Mouse (Mus musculus) embryonic fibroblast, embryonic 13.5 days (primary cell): ENCODE results near the gene Tmem51. TPM values are rescaled to one million over a fixed set of nuclear protein-coding genes. Genes with fewer than 3 reads are reported as not detected.
"Not testable (repeated sequence)": the region's sequence is repeated elsewhere in the genome, so short reads cannot be mapped to it uniquely, and the experiment has no call there.

Source experiments
- H3K27ac ChIP-seq: 2 replicates; pipeline ENCODE4 v1.5.1; 2012; ENCODE audit warnings: low read length, control low read depth, inconsistent platforms; ENCODE audit not compliant: insufficient read depth
- H3K4me1 ChIP-seq: 2 replicates; pipeline ENCODE4 v1.6.1; 2011; ENCODE audit warnings: low read length; ENCODE audit not compliant: control insufficient read depth, insufficient read depth
- H3K4me3 ChIP-seq: 2 replicates; pipeline ENCODE4 v1.5.1; 2011; ENCODE audit warnings: mild to moderate bottlenecking, control low read depth, low read length; ENCODE audit not compliant: insufficient read depth
- CTCF ChIP-seq: IDR thresholded peaks from 2 replicates; pipeline ENCODE4 v1.5.1; 2011; ENCODE audit warnings: mild to moderate bottlenecking, control low read depth, low read length, moderate library complexity, borderline replicate concordance; ENCODE audit not compliant: insufficient read depth
- POLR2A ChIP-seq: IDR thresholded peaks from 2 replicates; pipeline ENCODE4 v1.6.1; 2011; ENCODE audit warnings: low read depth, mild to moderate bottlenecking, control low read depth, low read length, moderate library complexity
- polyA plus RNA-seq: library from polyadenylated mRNA; stranded (reverse); fragments of >200 nt; gene quantifications from 2 replicates; pipeline ENCODE4 v1.2.4, GENCODE M21; 2011; ENCODE audit warnings: low read depth; ENCODE audit not compliant: missing spikeins, insufficient read length

Gene Tmem51
- polyA plus RNA-seq, 1 experiment = 3.5 TPM

DNA sequence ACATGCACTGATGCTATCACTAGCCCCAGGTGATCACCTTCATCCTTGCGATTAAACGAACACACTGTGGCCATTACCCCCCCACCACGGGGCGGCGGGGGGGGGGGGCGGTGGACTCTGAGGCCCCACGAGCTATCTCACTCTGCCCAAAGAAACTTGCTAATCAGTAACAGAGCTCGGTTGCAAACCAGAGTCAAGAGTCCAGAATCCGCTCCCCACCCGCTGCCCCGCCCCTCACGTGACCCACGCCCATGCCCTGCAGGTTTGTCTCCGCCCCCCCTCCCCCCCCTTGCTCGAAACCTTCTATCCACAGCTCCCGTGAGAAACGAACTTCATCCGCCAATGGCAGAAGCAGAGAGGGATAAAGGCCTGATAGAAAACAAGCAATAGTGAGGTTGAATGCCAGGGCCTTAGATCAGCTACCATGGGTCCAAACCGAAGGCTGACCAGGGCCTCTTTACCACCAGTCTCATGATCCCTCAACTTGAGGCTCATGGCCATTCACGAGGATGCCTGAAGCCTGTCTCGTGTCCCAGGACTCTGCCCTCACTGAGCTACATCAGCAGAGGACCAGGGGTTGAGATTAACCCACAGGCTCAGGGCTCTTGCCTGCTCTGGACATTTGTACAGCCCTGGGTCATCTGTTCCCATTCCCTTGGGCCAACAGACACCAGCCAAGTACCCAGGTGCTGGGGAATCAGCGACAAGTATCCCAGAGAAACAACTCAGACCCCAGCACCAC is 31.5 kb downstream of the Tmem51 start:
- Histone ChIP-seq H3K4me3 (no peak overlapping the region), H3K27ac (no peak overlapping the region)
- TF ChIP-seq CTCF (no peak), POLR2A (no peak)

DNA sequence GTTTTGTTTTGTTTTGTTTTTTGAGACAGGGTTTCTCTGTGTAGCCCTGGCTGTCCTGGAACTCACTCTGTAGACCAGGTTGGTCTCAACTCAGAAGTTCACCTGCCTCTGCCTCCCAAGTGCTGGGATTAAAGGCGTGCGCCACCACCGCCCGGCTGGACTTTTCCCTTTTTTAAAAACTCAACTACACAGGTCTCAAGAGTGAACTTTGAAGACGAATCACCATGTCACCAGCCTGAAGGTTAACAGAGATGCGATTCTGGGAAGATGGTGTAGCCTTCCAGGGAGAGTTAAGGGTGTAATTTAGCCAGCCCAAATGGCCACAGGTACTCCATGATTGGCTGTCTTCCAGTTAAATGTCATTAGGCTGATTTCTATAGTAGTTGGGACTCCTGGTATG is 32.2 kb downstream of the Tmem51 start:
- not testable (repeated sequence) for H3K27ac ChIP-seq, H3K4me3 ChIP-seq, H3K4me1 ChIP-seq

More for the DNA sequence above, 31.5 kb downstream of the Tmem51 start:
- no peaks in the 10 kb centered on the region for H3K4me1 ChIP-seq

DNA sequence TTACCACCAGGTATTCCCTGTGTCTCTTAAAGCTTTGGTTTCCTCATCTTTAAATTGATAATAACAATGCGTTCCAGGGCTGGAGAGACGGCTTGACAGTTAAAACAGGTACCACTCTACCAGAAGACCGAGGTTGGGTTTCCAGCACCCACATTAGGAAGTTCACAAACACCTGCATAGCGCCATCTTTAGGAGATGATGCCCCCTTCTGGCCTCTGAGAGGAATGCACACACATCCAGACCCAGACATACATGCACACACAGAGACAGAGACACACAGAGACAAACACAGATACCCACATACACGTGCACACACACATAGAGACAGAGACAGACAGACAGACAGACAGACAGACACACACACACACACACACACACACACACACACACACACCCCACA is 34.1 kb downstream of the Tmem51 start:
- Histone ChIP-seq H3K27ac (no peak overlapping the region), H3K4me3 (no peak overlapping the region), H3K4me1 (no peaks in the 10 kb centered on the region)
- TF ChIP-seq POLR2A (no peak), CTCF (no peak)

DNA sequence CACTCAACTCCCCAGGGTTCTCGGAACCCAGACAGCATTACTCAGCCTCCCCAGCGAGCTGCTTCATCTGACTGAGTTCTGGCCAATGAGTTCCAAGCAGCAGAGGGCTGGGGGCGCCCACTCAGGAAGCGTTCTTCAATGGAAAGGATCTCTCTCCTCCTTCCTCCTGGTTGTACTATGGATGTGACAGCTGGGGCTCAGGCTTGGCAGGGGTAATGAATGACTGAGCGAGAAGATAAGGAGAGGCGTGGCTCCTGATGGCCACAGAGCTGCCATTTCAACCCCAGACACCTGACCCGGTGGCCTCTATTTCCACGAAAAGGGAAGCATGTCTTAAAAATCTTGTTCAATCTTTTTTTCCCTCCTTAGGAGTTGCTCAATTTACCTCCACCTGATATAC is 35.7 kb downstream of the Tmem51 start:
- Histone ChIP-seq H3K4me3 (no peak overlapping the region), H3K4me1 (no peaks in the 10 kb centered on the region), H3K27ac (no peak overlapping the region)
- no peak for TF ChIP-seq CTCF
- no peak for TF ChIP-seq POLR2A

DNA sequence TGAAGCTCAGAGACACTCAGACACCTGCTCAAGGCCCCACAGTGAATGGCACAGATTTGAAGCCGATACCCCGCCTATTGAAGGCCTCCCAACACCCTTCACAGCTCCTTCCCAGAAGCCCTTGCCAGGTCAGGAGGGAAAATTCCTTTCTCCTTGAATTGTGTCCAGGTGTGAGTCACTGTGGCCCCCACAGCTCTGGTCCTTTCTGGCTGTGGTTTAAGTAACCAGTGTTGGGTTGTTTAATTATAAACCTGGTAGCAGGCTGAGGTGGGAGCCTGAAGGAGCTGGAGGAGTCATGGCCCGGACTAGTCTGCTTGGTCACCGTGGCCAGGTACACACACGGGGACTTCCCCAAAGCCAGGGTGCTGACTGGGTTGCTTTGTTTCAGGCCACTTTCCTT is 37.1 kb downstream of the Tmem51 start:
- TF ChIP-seq POLR2A = no peak
- no peak for TF ChIP-seq CTCF
- no peak overlapping the region for H3K27ac ChIP-seq
- H3K4me1 ChIP-seq = 0 out of 2 replicates have a peak, but pooled peaks cover under 1% of the 10 kb centered on the region
- H3K4me3 ChIP-seq = no peak overlapping the region

DNA sequence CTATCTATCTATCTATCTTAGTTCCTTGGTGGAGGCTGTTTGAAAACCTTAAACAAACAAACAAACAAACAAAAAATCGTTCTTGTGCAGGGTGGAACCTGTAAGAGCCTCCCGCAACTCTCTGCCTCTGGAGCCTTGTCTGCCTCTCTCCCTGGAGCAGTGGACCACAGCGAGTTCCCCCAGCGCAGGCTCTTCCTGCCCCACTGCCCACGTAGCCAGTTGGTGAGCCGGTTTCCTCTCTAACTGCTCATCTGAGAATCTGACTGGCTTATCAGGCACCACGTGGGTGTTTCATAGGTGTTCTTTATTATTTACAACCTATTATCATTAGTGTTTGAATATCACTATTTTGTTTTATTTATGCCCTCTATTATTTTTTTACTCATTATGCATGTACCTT is 37.6 kb downstream of the Tmem51 start:
- no peak for TF ChIP-seq POLR2A
- no peak for TF ChIP-seq CTCF
- H3K4me3 ChIP-seq = no peak overlapping the region
- H3K4me1 ChIP-seq = 0 out of 2 replicates have a peak, but pooled peaks cover 3% of the 10 kb centered on the region
- no peak overlapping the region for H3K27ac ChIP-seq

DNA sequence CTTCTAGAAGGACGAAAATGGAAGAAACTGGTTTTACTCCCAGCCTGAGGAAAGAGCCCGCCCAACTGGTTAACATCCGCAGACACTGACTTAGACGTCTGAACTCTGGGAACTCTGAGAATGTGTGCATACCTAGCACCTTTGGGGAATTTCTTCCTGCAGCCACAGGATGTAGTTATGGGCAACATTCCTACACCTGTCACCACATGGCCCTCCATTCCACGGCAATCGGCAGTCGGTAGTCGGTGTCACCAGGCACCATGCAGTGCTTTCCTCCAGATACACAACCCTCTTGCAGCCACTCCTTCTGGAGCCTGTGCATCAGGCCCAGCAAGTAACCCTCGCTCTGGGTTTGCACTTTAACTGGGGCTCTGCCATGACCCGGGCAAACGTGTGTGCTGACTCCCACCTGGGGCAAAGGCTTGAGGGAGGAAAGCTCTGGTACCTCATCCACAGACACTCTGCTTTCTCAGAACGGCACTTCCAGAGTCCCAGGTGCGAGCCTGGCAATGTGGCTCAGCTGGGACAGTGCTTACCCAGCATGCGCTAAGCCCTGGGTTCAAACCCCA is 38.4 kb downstream of the Tmem51 start:
- no peak for TF ChIP-seq POLR2A
- no peak for TF ChIP-seq CTCF
- no peak overlapping the region for H3K4me3 ChIP-seq
- no peak overlapping the region for H3K27ac ChIP-seq
- 0 out of 2 replicates have a peak, but pooled peaks cover 3% of the 10 kb centered on the region for H3K4me1 ChIP-seq

DNA sequence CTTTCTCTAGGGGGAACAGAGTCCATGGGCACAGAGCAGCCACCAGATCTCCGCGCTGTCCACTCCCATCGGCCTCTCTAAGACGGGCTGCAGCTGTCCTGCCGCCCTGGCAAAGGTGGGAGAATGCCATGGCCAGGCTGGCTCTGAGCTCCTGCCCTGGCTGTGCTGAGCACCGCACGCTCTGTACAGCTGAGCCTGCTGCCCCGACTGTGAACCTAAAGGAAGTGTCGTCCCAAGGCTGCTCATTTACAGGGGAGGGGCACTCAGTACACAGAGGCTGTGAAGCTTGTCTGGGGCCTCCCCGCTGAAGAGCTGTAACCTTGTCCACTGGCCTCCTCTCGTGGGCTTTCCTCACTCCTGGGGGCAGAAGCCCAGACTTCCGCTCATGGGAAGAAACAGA is 39.7 kb downstream of the Tmem51 start:
- Histone ChIP-seq H3K4me3 (no peak overlapping the region), H3K27ac (no peak overlapping the region), H3K4me1 (0 out of 2 replicates have a peak, but pooled peaks cover 3% of the 10 kb centered on the region)
- no peak for TF ChIP-seq CTCF
- TF ChIP-seq POLR2A = no peak

DNA sequence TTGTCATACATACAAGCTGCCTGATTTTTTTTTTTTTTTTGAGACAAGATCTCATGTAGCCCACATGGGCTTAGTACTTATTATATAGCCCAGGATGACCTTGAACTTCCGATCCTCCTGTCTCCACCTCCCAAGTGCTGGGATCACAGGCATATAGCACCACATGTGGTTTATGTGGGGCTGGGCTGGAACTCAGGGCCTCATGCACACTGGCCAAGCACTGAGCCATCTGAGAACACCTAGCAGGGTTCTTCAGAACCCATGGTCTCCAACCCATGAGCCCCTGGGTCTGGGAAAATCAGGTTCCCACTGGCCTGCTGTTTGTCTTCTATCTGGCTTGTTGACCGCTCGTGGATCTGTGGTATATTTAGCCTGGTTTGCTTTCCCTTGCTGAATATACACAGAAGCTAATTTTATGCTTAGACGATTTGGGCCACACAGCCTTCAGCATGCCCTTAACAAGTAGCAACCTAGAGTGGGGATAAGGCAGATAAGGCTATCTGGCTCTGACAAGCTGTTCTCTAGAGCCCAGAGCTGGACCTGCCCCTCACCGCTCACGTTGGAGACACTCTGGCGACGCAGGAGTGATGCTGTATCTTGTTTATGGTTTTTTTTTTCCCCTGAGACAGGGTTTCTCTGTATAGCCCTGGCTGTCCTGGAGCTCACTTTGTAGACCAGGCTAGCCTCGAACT is 44.3 kb downstream of the Tmem51 start:
- TF ChIP-seq POLR2A (no peak), CTCF (no peak)
- Histone ChIP-seq H3K27ac (no peak overlapping the region), H3K4me3 (no peak overlapping the region), H3K4me1 (0 out of 2 replicates have a peak, but pooled peaks cover 3% of the 10 kb centered on the region)

DNA sequence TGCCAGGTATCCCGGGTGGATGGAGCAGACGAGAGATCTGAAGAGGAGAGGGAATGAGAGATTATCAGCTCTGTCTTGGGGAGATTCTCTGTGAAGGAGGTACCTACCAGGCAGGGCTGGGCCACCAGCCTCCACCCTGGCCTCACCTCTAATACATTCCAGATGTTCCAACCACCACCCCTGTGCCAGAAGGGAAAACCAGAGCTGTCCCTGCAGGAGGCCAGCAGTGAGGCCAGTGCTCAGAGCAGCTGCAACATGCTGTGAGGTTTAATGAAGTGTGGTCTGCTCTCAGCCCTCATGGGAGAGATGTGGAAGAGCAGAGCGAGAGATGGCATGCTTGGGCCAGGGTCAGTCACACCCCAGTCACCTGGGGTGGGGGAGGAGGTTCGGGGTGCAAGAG is 46.2 kb downstream of the Tmem51 start:
- TF ChIP-seq POLR2A (no peak), CTCF (no peak)
- no peak overlapping the region for H3K27ac ChIP-seq

More for the DNA sequence above, 46.2 kb downstream of the Tmem51 start:
- Histone ChIP-seq H3K4me1 (0 out of 2 replicates have a peak, but pooled peaks cover 3% of the 10 kb centered on the region), H3K4me3 (no peak overlapping the region)
